Mouse (Mus musculus): ENCODE data around the gene Btbd9. TPM values are rescaled to one million over a fixed set of nuclear protein-coding genes. Genes with fewer than 3 reads are reported as not detected.

Gene Btbd9
- total and polyA plus RNA-seq, 2 experiments from 2014 or later: 85.5 to 138 TPM

GRCm38 (mm10) chr17:30231483-30231882 is 344.8 kb downstream of the Btbd9 start:
- no peak for DNase-seq (ENCODE audit: low spot score)
- H3K9me3 ChIP-seq (ENCODE audit: low read length): no peaks in the 10 kb centered on the region
- 97% methylated on average over 1 of the region's 1 CpGs for WGBS
- no peak overlapping the region for H3K9ac ChIP-seq (replicated peaks; ENCODE audit: low read length, poor library complexity, severe bottlenecking)
- TF ChIP-seq CTCF (IDR thresholded peaks at IDR 0.05): no peak
- H3K27ac ChIP-seq (ENCODE audit: low read depth, low read length): no peak overlapping the region
- H3K27me3 ChIP-seq (ENCODE audit: insufficient read depth, low read length): no peaks in the 10 kb centered on the region
- no peak overlapping the region for H3K4me3 ChIP-seq (ENCODE audit: low read depth, low read length)
- H3K4me1 ChIP-seq (ENCODE audit: insufficient read depth, low read length): no peaks in the 10 kb centered on the region; the same call in 1 of the 2 replicates
- H3K36me3 ChIP-seq (ENCODE audit: insufficient read depth, low read length): no peaks in the 10 kb centered on the region
- ATAC-seq (ENCODE audit: low FRiP score): no peak
- no peak overlapping the region for H3K4me2 ChIP-seq (ENCODE audit: low read depth, low read length, poor library complexity, severe bottlenecking)

GRCm38 (mm10) chr17:30230428-30230827 is 345.9 kb downstream of the Btbd9 start:
- DNase-seq (ENCODE audit: low spot score) (no peak), ATAC-seq (ENCODE audit: low FRiP score) (no peak)
- Histone ChIP-seq H3K9ac (replicated peaks; ENCODE audit: low read length, poor library complexity, severe bottlenecking) (no peak overlapping the region), H3K36me3 (ENCODE audit: insufficient read depth, low read length) (no peaks in the 10 kb centered on the region), H3K27ac (ENCODE audit: low read depth, low read length) (no peak overlapping the region), H3K9me3 (ENCODE audit: low read length) (no peaks in the 10 kb centered on the region), H3K4me2 (ENCODE audit: low read depth, low read length, poor library complexity, severe bottlenecking) (no peak overlapping the region), H3K4me1 (ENCODE audit: insufficient read depth, low read length) (peaks cover 4% of the 10 kb centered on the region; the same call in 1 of the 2 replicates), H3K27me3 (ENCODE audit: insufficient read depth, low read length) (no peaks in the 10 kb centered on the region), H3K4me3 (ENCODE audit: low read depth, low read length) (no peak overlapping the region)
- no peak for TF ChIP-seq CTCF (IDR thresholded peaks at IDR 0.05)
- 90% methylated on average over 4 of the region's 4 CpGs for WGBS

- no peaks in the 10 kb centered on the region for H3K36me3 ChIP-seq (ENCODE audit: insufficient read depth, low read length)
- no peak for TF ChIP-seq CTCF (IDR thresholded peaks at IDR 0.05)
Observed at GRCm38 (mm10) chr17:30228439-30229215, 347.7 kb downstream of the Btbd9 start.

GRCm38 (mm10) chr17:30225030-30225740 is 351.1 kb downstream of the Btbd9 start:
- DNase-seq (ENCODE audit: low spot score) (peak; percentile 55), ATAC-seq (ENCODE audit: low FRiP score) (0 out of 2 replicates have a peak, but pooled peaks have one; percentile 31)
- WGBS: 28% methylated on average over 5 of the region's 5 CpGs
- peaks cover 17% of the 10 kb centered on the region for H3K4me1 ChIP-seq (ENCODE audit: insufficient read depth, low read length)
- no peak overlapping the region for H3K4me2 ChIP-seq (ENCODE audit: low read depth, low read length, poor library complexity, severe bottlenecking)
- no peaks in the 10 kb centered on the region for H3K36me3 ChIP-seq (ENCODE audit: insufficient read depth, low read length)
- no peak overlapping the region for H3K9ac ChIP-seq (replicated peaks; ENCODE audit: low read length, poor library complexity, severe bottlenecking)
- no peaks in the 10 kb centered on the region for H3K9me3 ChIP-seq (ENCODE audit: low read length)
- H3K27ac ChIP-seq (ENCODE audit: low read depth, low read length): no peak overlapping the region
- H3K4me3 ChIP-seq (ENCODE audit: low read depth, low read length): no peak overlapping the region
- no peaks in the 10 kb centered on the region for H3K27me3 ChIP-seq (ENCODE audit: insufficient read depth, low read length)
- no peak for TF ChIP-seq CTCF (IDR thresholded peaks at IDR 0.05)

More at GRCm38 (mm10) chr17:30228439-30229215, 347.7 kb downstream of the Btbd9 start:
- Histone ChIP-seq H3K27ac (ENCODE audit: low read depth, low read length) (no peak overlapping the region), H3K9me3 (ENCODE audit: low read length) (no peaks in the 10 kb centered on the region), H3K9ac (replicated peaks; ENCODE audit: low read length, poor library complexity, severe bottlenecking) (no peak overlapping the region), H3K4me3 (ENCODE audit: low read depth, low read length) (no peak overlapping the region), H3K4me1 (ENCODE audit: insufficient read depth, low read length) (peaks cover 12% of the 10 kb centered on the region; the same call in 1 of the 2 replicates), H3K27me3 (ENCODE audit: insufficient read depth, low read length) (no peaks in the 10 kb centered on the region), H3K4me2 (ENCODE audit: low read depth, low read length, poor library complexity, severe bottlenecking) (no peak overlapping the region)
- ATAC-seq (ENCODE audit: low FRiP score) (no peak), DNase-seq (ENCODE audit: low spot score) (no peak)
- 89% methylated on average over 10 of the region's 10 CpGs for WGBS

- DNase-seq (ENCODE audit: low spot score): no peak
- WGBS: 25% methylated on average over 12 of the region's 12 CpGs
- H3K4me2 ChIP-seq (ENCODE audit: low read depth, low read length, poor library complexity, severe bottlenecking): no peak overlapping the region
- H3K4me1 ChIP-seq (ENCODE audit: insufficient read depth, low read length): peaks cover 17% of the 10 kb centered on the region
- no peak for ATAC-seq (ENCODE audit: low FRiP score)
- no peak for TF ChIP-seq CTCF (IDR thresholded peaks at IDR 0.05)
- no peaks in the 10 kb centered on the region for H3K9me3 ChIP-seq (ENCODE audit: low read length)
- no peak overlapping the region for H3K4me3 ChIP-seq (ENCODE audit: low read depth, low read length)
- H3K36me3 ChIP-seq (ENCODE audit: insufficient read depth, low read length): peaks cover 8% of the 10 kb centered on the region; the same call in 1 of the 2 replicates
- H3K27ac ChIP-seq (ENCODE audit: low read depth, low read length): no peak overlapping the region
- no peak overlapping the region for H3K9ac ChIP-seq (replicated peaks; ENCODE audit: low read length, poor library complexity, severe bottlenecking)
- H3K27me3 ChIP-seq (ENCODE audit: insufficient read depth, low read length): no peaks in the 10 kb centered on the region
Observed at GRCm38 (mm10) chr17:30222837-30223236, 353.5 kb downstream of the Btbd9 start.

- H3K27me3 ChIP-seq (ENCODE audit: insufficient read depth, low read length): no peaks in the 10 kb centered on the region
- DNase-seq (ENCODE audit: low spot score) (no peak), ATAC-seq (ENCODE audit: low FRiP score) (no peak)
- peak; percentile 54 for TF ChIP-seq CTCF (IDR thresholded peaks at IDR 0.05)
- H3K36me3 ChIP-seq (ENCODE audit: insufficient read depth, low read length): peaks cover 12% of the 10 kb centered on the region; the same call in 1 of the 2 replicates
- H3K4me1 ChIP-seq (ENCODE audit: insufficient read depth, low read length): peaks cover 17% of the 10 kb centered on the region
- H3K27ac ChIP-seq (ENCODE audit: low read depth, low read length): no peak overlapping the region
- H3K4me2 ChIP-seq (ENCODE audit: low read depth, low read length, poor library complexity, severe bottlenecking): no peak overlapping the region
- H3K9me3 ChIP-seq (ENCODE audit: low read length): no peaks in the 10 kb centered on the region
- no peak overlapping the region for H3K4me3 ChIP-seq (ENCODE audit: low read depth, low read length)
- 65% methylated on average over 11 of the region's 11 CpGs for WGBS
- H3K9ac ChIP-seq (replicated peaks; ENCODE audit: low read length, poor library complexity, severe bottlenecking): no peak overlapping the region
Observed at GRCm38 (mm10) chr17:30222361-30222760, 353.9 kb downstream of the Btbd9 start.

Measured in midbrain, postnatal 0 days (tissue).